Mouse (Mus musculus) c-Kit-positive CD71-negative TER-119-negative erythroid progenitor cells, embryonic 14.5 days (primary cell): ENCODE data around the gene Cep170.
A peak's percentile ranks its signal among the peaks of the same experiment; 100 is the strongest.

ENCODE experiments used
- DNase-seq: peaks from one replicate; pipeline ENCODE4 v3.0.0-alpha.2; 2013; ENCODE audit warnings: low read depth

Gene Cep170

GRCm38 (mm10) chr1:176749708-176750107 lies 64.2 kb downstream of the Cep170 start:
- no peak for DNase-seq

- DNase-seq: no peak
Observed at GRCm38 (mm10) chr1:176732834-176733233, 81.0 kb downstream of the Cep170 start.

- no peak for DNase-seq
Observed at GRCm38 (mm10) chr1:176730528-176730927, 83.3 kb downstream of the Cep170 start.

- DNase-seq: no peak
Observed at GRCm38 (mm10) chr1:176727372-176727771, 86.5 kb downstream of the Cep170 start.

- no peak for DNase-seq
Observed at GRCm38 (mm10) chr1:176724771-176725170, 89.1 kb downstream of the Cep170 start.

GRCm38 (mm10) chr1:176723858-176724713 lies 89.8 kb downstream of the Cep170 start:
- no peak for DNase-seq

- peak; percentile 50 for DNase-seq
Observed at GRCm38 (mm10) chr1:176712436-176712835, 101.4 kb downstream of the Cep170 start.

- no peak for DNase-seq
Observed at GRCm38 (mm10) chr1:176700226-176700625, 113.6 kb downstream of the Cep170 start.

GRCm38 (mm10) chr1:176699793-176700192 lies 114.1 kb downstream of the Cep170 start:
- no peak for DNase-seq

GRCm38 (mm10) chr1:176698647-176699046 lies 115.2 kb downstream of the Cep170 start:
- DNase-seq: no peak

- DNase-seq: peak; percentile 45
Observed at GRCm38 (mm10) chr1:176697091-176697490, 116.8 kb downstream of the Cep170 start.

- DNase-seq: no peak
Observed at GRCm38 (mm10) chr1:176691101-176691500, 122.8 kb downstream of the Cep170 start.

GRCm38 (mm10) chr1:176688251-176688880 lies 125.5 kb downstream of the Cep170 start:
- DNase-seq: no peak
